Mouse (Mus musculus): ENCODE data around the gene Tmco2. TPM values are rescaled to one million over a fixed set of nuclear protein-coding genes. Genes with fewer than 3 reads are reported as not detected.
"Not testable (repeated sequence)": the region's sequence is repeated elsewhere in the genome, so short reads cannot be mapped to it uniquely, and the experiment has no call there.

Gene Tmco2
- not detected in 2 replicates for polyA plus RNA-seq (2015; fragmentation: Nextera tagmentation; extraction: Ambion mirVana)

GRCm38 (mm10) chr4:121109126-121109525 is at the start of gene Tmco2:
Gene Tmco2, minus strand, starts transcription at chr4:121109226.
- no peak within 1 kb of the TSS for H3K4me3 ChIP-seq (replicated peaks)
- H3K9ac ChIP-seq, result no peak within 1 kb of the TSS
- no peak within 1 kb of the TSS for H3K27ac ChIP-seq
- no peak within 1 kb of the TSS for H3K4me2 ChIP-seq
- H3K9me3 ChIP-seq (replicated peaks), result no peaks in the 10 kb centered on the region
- WGBS, result 94% methylated on average over 2 of the region's 2 CpGs
- no peak for ATAC-seq (replicated peaks; ENCODE audit: low FRiP score)
- H3K27me3 ChIP-seq, result no peaks in the 10 kb centered on the region
- no peaks in the 10 kb centered on the region for H3K4me1 ChIP-seq
- H3K36me3 ChIP-seq, result no peaks in the 10 kb centered on the region

- 88% methylated on average over 4 of the region's 4 CpGs for WGBS
- Histone ChIP-seq H3K27me3 (no peaks in the 10 kb centered on the region), H3K9me3 (replicated peaks) (no peaks in the 10 kb centered on the region), H3K4me2 (no peak overlapping the region), H3K4me3 (replicated peaks) (no peak overlapping the region), H3K27ac (no peak overlapping the region), H3K36me3 (no peaks in the 10 kb centered on the region), H3K4me1 (no peaks in the 10 kb centered on the region), H3K9ac (no peak overlapping the region)
- no peak for ATAC-seq (replicated peaks; ENCODE audit: low FRiP score)
Observed at GRCm38 (mm10) chr4:121103304-121103703, 5.7 kb downstream of the Tmco2 start.

- Histone ChIP-seq H3K4me3 (replicated peaks) (peak within 1 kb of the TSS; percentile 67), H3K9me3 (replicated peaks) (no peaks in the 10 kb centered on the region)
Observed at GRCm38 (mm10) chr4:121097650-121098378, 11.2 kb downstream of the Tmco2 start, which contains the start of gene Zmpste24. Gene Zmpste24, minus strand, starts transcription at chr4:121098241.

GRCm38 (mm10) chr4:121090211-121090610 is 18.8 kb downstream of the Tmco2 start:
- Histone ChIP-seq H3K4me1 (no peaks in the 10 kb centered on the region), H3K27me3 (no peaks in the 10 kb centered on the region), H3K9me3 (replicated peaks) (no peaks in the 10 kb centered on the region), H3K4me2 (no peak overlapping the region), H3K36me3 (peaks cover 83% of the 10 kb centered on the region), H3K4me3 (replicated peaks) (no peak overlapping the region), H3K27ac (no peak overlapping the region), H3K9ac (no peak overlapping the region)
- no peak for ATAC-seq (replicated peaks; ENCODE audit: low FRiP score)
- WGBS, result 87% methylated on average over 4 of the region's 4 CpGs

More at GRCm38 (mm10) chr4:121097650-121098378, 11.2 kb downstream of the Tmco2 start, which contains the start of gene Zmpste24:
- Histone ChIP-seq H3K4me1 (peaks cover 13% of the 10 kb centered on the region), H3K9ac (peak within 1 kb of the TSS; percentile 60), H3K27ac (peak within 1 kb of the TSS; percentile 78), H3K4me2 (peak within 1 kb of the TSS; percentile 61), H3K36me3 (peaks cover 27% of the 10 kb centered on the region), H3K27me3 (no peaks in the 10 kb centered on the region)
- ATAC-seq (replicated peaks; ENCODE audit: low FRiP score), result peak; percentile 92
- WGBS, result under 1% methylated on average over 39 of the region's 39 CpGs

- Histone ChIP-seq H3K4me1 (no peaks in the 10 kb centered on the region), H3K9ac (no peak overlapping the region), H3K36me3 (peaks cover 79% of the 10 kb centered on the region), H3K4me3 (replicated peaks) (no peak overlapping the region), H3K27ac (no peak overlapping the region), H3K9me3 (replicated peaks) (no peaks in the 10 kb centered on the region), H3K4me2 (no peak overlapping the region), H3K27me3 (no peaks in the 10 kb centered on the region)
- 94% methylated on average over 2 of the region's 2 CpGs for WGBS
- ATAC-seq (replicated peaks; ENCODE audit: low FRiP score), result no peak
Observed at GRCm38 (mm10) chr4:121088696-121089095, 20.3 kb downstream of the Tmco2 start.

- Histone ChIP-seq H3K27ac (no peak overlapping the region), H3K4me1 (no peaks in the 10 kb centered on the region), H3K9me3 (replicated peaks) (no peaks in the 10 kb centered on the region), H3K36me3 (peaks cover 83% of the 10 kb centered on the region), H3K9ac (no peak overlapping the region), H3K27me3 (no peaks in the 10 kb centered on the region), H3K4me2 (no peak overlapping the region), H3K4me3 (replicated peaks) (no peak overlapping the region)
- no peak for ATAC-seq (replicated peaks; ENCODE audit: low FRiP score)
Observed at GRCm38 (mm10) chr4:121084506-121084905, 24.5 kb downstream of the Tmco2 start.

GRCm38 (mm10) chr4:121080395-121080794 is 28.6 kb downstream of the Tmco2 start:
- no peak overlapping the region for H3K9ac ChIP-seq
- no peak overlapping the region for H3K4me3 ChIP-seq (replicated peaks)
- no peak for ATAC-seq (replicated peaks; ENCODE audit: low FRiP score)
- peaks cover 80% of the 10 kb centered on the region for H3K36me3 ChIP-seq
- H3K4me2 ChIP-seq, result no peak overlapping the region
- H3K27me3 ChIP-seq, result no peaks in the 10 kb centered on the region
- H3K27ac ChIP-seq, result no peak overlapping the region
- no peaks in the 10 kb centered on the region for H3K9me3 ChIP-seq (replicated peaks)
- 80% methylated on average over 1 of the region's 1 CpGs for WGBS
- H3K4me1 ChIP-seq, result no peaks in the 10 kb centered on the region

GRCm38 (mm10) chr4:121077915-121078646 is 30.9 kb downstream of the Tmco2 start:
- 55% methylated on average over 3 of the region's 3 CpGs for WGBS
- H3K27ac ChIP-seq, result 0 out of 2 replicates have a peak overlapping the region, but pooled peaks have one; percentile 10
- no peaks in the 10 kb centered on the region for H3K27me3 ChIP-seq
- H3K4me1 ChIP-seq, result no peaks in the 10 kb centered on the region
- no peak overlapping the region for H3K4me3 ChIP-seq (replicated peaks)
- ATAC-seq (replicated peaks; ENCODE audit: low FRiP score), result peak; percentile 29; the same call in 1 of the 2 replicates
- no peak overlapping the region for H3K4me2 ChIP-seq
- H3K9me3 ChIP-seq (replicated peaks), result no peaks in the 10 kb centered on the region
- H3K9ac ChIP-seq, result no peak overlapping the region
- peaks cover 82% of the 10 kb centered on the region for H3K36me3 ChIP-seq

- WGBS, result 80% methylated on average over 4 of the region's 4 CpGs
- H3K9ac ChIP-seq, result no peak overlapping the region
- H3K27ac ChIP-seq, result no peak overlapping the region
- ATAC-seq (replicated peaks; ENCODE audit: low FRiP score), result no peak
- no peak overlapping the region for H3K4me2 ChIP-seq
- no peak overlapping the region for H3K4me3 ChIP-seq (replicated peaks)
- no peaks in the 10 kb centered on the region for H3K27me3 ChIP-seq
- no peaks in the 10 kb centered on the region for H3K9me3 ChIP-seq (replicated peaks)
- H3K36me3 ChIP-seq, result peaks cover 66% of the 10 kb centered on the region
- H3K4me1 ChIP-seq, result no peaks in the 10 kb centered on the region
Observed at GRCm38 (mm10) chr4:121074250-121074649, 34.8 kb downstream of the Tmco2 start.

GRCm38 (mm10) chr4:121065336-121065735 is 43.7 kb downstream of the Tmco2 start:
- H3K36me3 ChIP-seq, result peaks cover 73% of the 10 kb centered on the region
- no peak for ATAC-seq (replicated peaks; ENCODE audit: low FRiP score)
- H3K9ac ChIP-seq, result no peak overlapping the region
- H3K4me1 ChIP-seq, result no peaks in the 10 kb centered on the region
- no peak overlapping the region for H3K27ac ChIP-seq
- H3K27me3 ChIP-seq, result no peaks in the 10 kb centered on the region
- no peaks in the 10 kb centered on the region for H3K9me3 ChIP-seq (replicated peaks)
- 67% methylated on average over 2 of the region's 2 CpGs for WGBS
- H3K4me3 ChIP-seq (replicated peaks), result no peak overlapping the region
- no peak overlapping the region for H3K4me2 ChIP-seq

- H3K27me3 ChIP-seq; H3K4me3 ChIP-seq (replicated peaks); H3K27ac ChIP-seq; H3K4me1 ChIP-seq; H3K9ac ChIP-seq; ATAC-seq (replicated peaks; ENCODE audit: low FRiP score); H3K4me2 ChIP-seq; H3K9me3 ChIP-seq (replicated peaks): not testable (repeated sequence)
- peaks cover 47% of the 10 kb centered on the region for H3K36me3 ChIP-seq
- 91% methylated on average over 10 of the region's 10 CpGs for WGBS
Observed at GRCm38 (mm10) chr4:121059218-121059617, 49.8 kb downstream of the Tmco2 start.

- peaks cover 19% of the 10 kb centered on the region for H3K27me3 ChIP-seq
- H3K4me1 ChIP-seq, result peaks cover 10% of the 10 kb centered on the region; the same call in 1 of the 2 replicates
- no peak overlapping the region for H3K4me3 ChIP-seq (replicated peaks)
- H3K36me3 ChIP-seq, result peaks cover 31% of the 10 kb centered on the region
- H3K4me2 ChIP-seq, result no peak overlapping the region
- 79% methylated on average over 2 of the region's 2 CpGs for WGBS
- H3K27ac ChIP-seq, result no peak overlapping the region
- no peak for ATAC-seq (replicated peaks; ENCODE audit: low FRiP score)
- H3K9ac ChIP-seq, result no peak overlapping the region
- H3K9me3 ChIP-seq (replicated peaks), result no peaks in the 10 kb centered on the region
Observed at GRCm38 (mm10) chr4:121057032-121057431, 52.0 kb downstream of the Tmco2 start.
